Mouse (Mus musculus): ENCODE measurements around the gene Col15a1. TPM values are rescaled to one million over a fixed set of nuclear protein-coding genes. Genes with fewer than 3 reads are reported as not detected.

Gene Col15a1
- total RNA-seq, 1 experiment from 2014 or later: not detected

GRCm38 (mm10) chr4:47225920-47226319, 18.0 kb downstream of the Col15a1 start:
- ATAC-seq (replicated peaks in 1 of 2; ENCODE audit: insufficient read depth in 1 of 2, low FRiP score in 2 of 2, low TSS enrichment in 1 of 2, low read depth in 1 of 2, poor library complexity in 2 of 2, severe bottlenecking in 2 of 2): no peak

- no peak for ATAC-seq (replicated peaks in 1 of 2; ENCODE audit: insufficient read depth in 1 of 2, low FRiP score in 2 of 2, low TSS enrichment in 1 of 2, low read depth in 1 of 2, poor library complexity in 2 of 2, severe bottlenecking in 2 of 2)
These were observed 19.1 kb downstream of the Col15a1 start for GRCm38 (mm10) chr4:47227101-47227500.

GRCm38 (mm10) chr4:47227756-47228155, 19.8 kb downstream of the Col15a1 start:
- ATAC-seq (replicated peaks in 1 of 2; ENCODE audit: insufficient read depth in 1 of 2, low FRiP score in 2 of 2, low TSS enrichment in 1 of 2, low read depth in 1 of 2, poor library complexity in 2 of 2, severe bottlenecking in 2 of 2): no peak

- no peak for ATAC-seq (replicated peaks in 1 of 2; ENCODE audit: insufficient read depth in 1 of 2, low FRiP score in 2 of 2, low TSS enrichment in 1 of 2, low read depth in 1 of 2, poor library complexity in 2 of 2, severe bottlenecking in 2 of 2)
These were observed 21.0 kb downstream of the Col15a1 start for GRCm38 (mm10) chr4:47228945-47229344.

- ATAC-seq (replicated peaks in 1 of 2; ENCODE audit: insufficient read depth in 1 of 2, low FRiP score in 2 of 2, low TSS enrichment in 1 of 2, low read depth in 1 of 2, poor library complexity in 2 of 2, severe bottlenecking in 2 of 2): no peak
These were observed 22.5 kb downstream of the Col15a1 start for GRCm38 (mm10) chr4:47230498-47230897.

GRCm38 (mm10) chr4:47231322-47231721, 23.4 kb downstream of the Col15a1 start:
- no peak for ATAC-seq (replicated peaks in 1 of 2; ENCODE audit: insufficient read depth in 1 of 2, low FRiP score in 2 of 2, low TSS enrichment in 1 of 2, low read depth in 1 of 2, poor library complexity in 2 of 2, severe bottlenecking in 2 of 2)

- ATAC-seq (replicated peaks in 1 of 2; ENCODE audit: insufficient read depth in 1 of 2, low FRiP score in 2 of 2, low TSS enrichment in 1 of 2, low read depth in 1 of 2, poor library complexity in 2 of 2, severe bottlenecking in 2 of 2): no peak
These were observed 25.4 kb downstream of the Col15a1 start for GRCm38 (mm10) chr4:47233192-47233835.

GRCm38 (mm10) chr4:47234667-47235267, 26.8 kb downstream of the Col15a1 start:
- ATAC-seq (replicated peaks in 1 of 2; ENCODE audit: insufficient read depth in 1 of 2, low FRiP score in 2 of 2, low TSS enrichment in 1 of 2, low read depth in 1 of 2, poor library complexity in 2 of 2, severe bottlenecking in 2 of 2): peak; percentile 44 to 71; a peak in 2 of 4 replicates

GRCm38 (mm10) chr4:47235312-47235711, 27.4 kb downstream of the Col15a1 start:
- no peak for ATAC-seq (replicated peaks in 1 of 2; ENCODE audit: insufficient read depth in 1 of 2, low FRiP score in 2 of 2, low TSS enrichment in 1 of 2, low read depth in 1 of 2, poor library complexity in 2 of 2, severe bottlenecking in 2 of 2)

GRCm38 (mm10) chr4:47236104-47236503, 28.1 kb downstream of the Col15a1 start:
- no peak for ATAC-seq (replicated peaks in 1 of 2; ENCODE audit: insufficient read depth in 1 of 2, low FRiP score in 2 of 2, low TSS enrichment in 1 of 2, low read depth in 1 of 2, poor library complexity in 2 of 2, severe bottlenecking in 2 of 2)

- ATAC-seq (replicated peaks in 1 of 2; ENCODE audit: insufficient read depth in 1 of 2, low FRiP score in 2 of 2, low TSS enrichment in 1 of 2, low read depth in 1 of 2, poor library complexity in 2 of 2, severe bottlenecking in 2 of 2): no peak
These were observed 29.3 kb downstream of the Col15a1 start for GRCm38 (mm10) chr4:47237220-47237619.

GRCm38 (mm10) chr4:47239114-47239513, 31.2 kb downstream of the Col15a1 start:
- no peak for ATAC-seq (replicated peaks in 1 of 2; ENCODE audit: insufficient read depth in 1 of 2, low FRiP score in 2 of 2, low TSS enrichment in 1 of 2, low read depth in 1 of 2, poor library complexity in 2 of 2, severe bottlenecking in 2 of 2)

GRCm38 (mm10) chr4:47240901-47241300, 32.9 kb downstream of the Col15a1 start:
- no peak for ATAC-seq (replicated peaks in 1 of 2; ENCODE audit: insufficient read depth in 1 of 2, low FRiP score in 2 of 2, low TSS enrichment in 1 of 2, low read depth in 1 of 2, poor library complexity in 2 of 2, severe bottlenecking in 2 of 2)

GRCm38 (mm10) chr4:47242127-47242526, 34.2 kb downstream of the Col15a1 start:
- no peak for ATAC-seq (replicated peaks in 1 of 2; ENCODE audit: insufficient read depth in 1 of 2, low FRiP score in 2 of 2, low TSS enrichment in 1 of 2, low read depth in 1 of 2, poor library complexity in 2 of 2, severe bottlenecking in 2 of 2)

- ATAC-seq (replicated peaks in 1 of 2; ENCODE audit: insufficient read depth in 1 of 2, low FRiP score in 2 of 2, low TSS enrichment in 1 of 2, low read depth in 1 of 2, poor library complexity in 2 of 2, severe bottlenecking in 2 of 2): no peak
These were observed 36.7 kb downstream of the Col15a1 start for GRCm38 (mm10) chr4:47244651-47245050.

GRCm38 (mm10) chr4:47245621-47246020, 37.7 kb downstream of the Col15a1 start:
- no peak for ATAC-seq (replicated peaks in 1 of 2; ENCODE audit: insufficient read depth in 1 of 2, low FRiP score in 2 of 2, low TSS enrichment in 1 of 2, low read depth in 1 of 2, poor library complexity in 2 of 2, severe bottlenecking in 2 of 2)

- 0 out of 4 replicates have a peak, but pooled peaks of 1 of the 2 experiments have one; percentile 30 for ATAC-seq (replicated peaks in 1 of 2; ENCODE audit: insufficient read depth in 1 of 2, low FRiP score in 2 of 2, low TSS enrichment in 1 of 2, low read depth in 1 of 2, poor library complexity in 2 of 2, severe bottlenecking in 2 of 2)
These were observed 38.9 kb downstream of the Col15a1 start for GRCm38 (mm10) chr4:47246811-47247210.

GRCm38 (mm10) chr4:47247574-47247973, 39.6 kb downstream of the Col15a1 start:
- no peak for ATAC-seq (replicated peaks in 1 of 2; ENCODE audit: insufficient read depth in 1 of 2, low FRiP score in 2 of 2, low TSS enrichment in 1 of 2, low read depth in 1 of 2, poor library complexity in 2 of 2, severe bottlenecking in 2 of 2)

- no peak for ATAC-seq (replicated peaks in 1 of 2; ENCODE audit: insufficient read depth in 1 of 2, low FRiP score in 2 of 2, low TSS enrichment in 1 of 2, low read depth in 1 of 2, poor library complexity in 2 of 2, severe bottlenecking in 2 of 2)
These were observed 41.2 kb downstream of the Col15a1 start for GRCm38 (mm10) chr4:47249193-47249592.
